Mouse (Mus musculus) brain, embryonic 14.5 days (tissue): ENCODE measurements around the gene Ccl24.
"Not testable (repeated sequence)": the region's sequence is repeated elsewhere in the genome, so short reads cannot be mapped to it uniquely, and the experiment has no call there.

Source experiments
- CTCF ChIP-seq: fragments of 200-500 bp; IDR thresholded peaks from 2 replicates; pipeline ENCODE4 v1.5.1; 2012; ENCODE audit warnings: inconsistent platforms, mild to moderate bottlenecking, moderate library complexity, borderline replicate concordance; ENCODE audit not compliant: insufficient read depth, insufficient read length; ENCODE audit errors: extremely low read depth
- POLR2A ChIP-seq: fragments of 200-500 bp; IDR thresholded peaks from 2 replicates; pipeline ENCODE4 v1.6.1; 2012; ENCODE audit warnings: mild to moderate bottlenecking, inconsistent platforms, borderline replicate concordance; ENCODE audit not compliant: poor library complexity, insufficient read depth, insufficient read length, severe bottlenecking; ENCODE audit errors: extremely low read depth

DNA sequence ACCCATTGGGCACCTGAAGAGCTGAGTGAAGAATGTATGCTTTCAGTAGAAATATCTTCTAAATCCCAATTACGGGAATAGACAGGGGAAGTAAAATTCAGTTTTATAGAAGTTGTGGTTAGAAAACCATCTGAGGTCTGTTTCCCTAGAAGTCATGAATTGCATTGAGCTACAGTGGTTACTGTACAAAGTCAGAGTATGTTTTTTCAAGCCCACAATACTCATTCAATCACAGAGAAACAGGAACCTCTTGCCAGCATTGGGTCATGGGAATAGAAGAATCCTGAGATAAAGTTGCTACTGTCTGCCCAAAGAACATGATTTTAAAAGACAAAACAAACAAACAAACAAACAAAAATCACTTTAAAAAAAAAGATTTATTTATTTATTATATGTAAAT lies 31.8 kb upstream of the Ccl24 start:
- TF ChIP-seq CTCF, POLR2A: not testable (repeated sequence)
